Mouse (Mus musculus) MEL (cell line): ENCODE measurements around the gene Stx1a. TPM values are rescaled to one million over a fixed set of nuclear protein-coding genes. Genes with fewer than 3 reads are reported as not detected.

ENCODE experiments used
- DNase-seq: peaks from one replicate; pipeline ENCODE4 v3.0.0; 2011; ENCODE audit warnings: low read depth, low spot score
- H3K27ac ChIP-seq: 2 replicates; pipeline ENCODE4 v1.5.1; 2012; ENCODE audit warnings: low read depth, mild to moderate bottlenecking, control low read depth, low read length, moderate library complexity; ENCODE audit not compliant: control insufficient read depth
- H3K27me3 ChIP-seq, 2 experiments: fragments of 150-350 bp in 1 of 2; sonication (generic) in 1 of 2; 2 replicates each; pipeline ENCODE4 v1.6.1; 2012; ENCODE audit warnings: low read length in 2 of 2, mild to moderate bottlenecking in 2 of 2, improper control_type of control experiment in 1 of 2, moderate library complexity in 1 of 2; ENCODE audit not compliant: insufficient read depth in 2 of 2, control insufficient read depth in 1 of 2
- H3K36me3 ChIP-seq, 2 experiments: 2 replicates each; pipeline ENCODE4 v1.6.1; 2012 to 2014; ENCODE audit warnings: low read length in 2 of 2, improper control_type of control experiment in 1 of 2, inconsistent platforms in 1 of 2, mild to moderate bottlenecking in 1 of 2; ENCODE audit not compliant: insufficient read depth in 2 of 2, control insufficient read depth in 1 of 2
- H3K4me1 ChIP-seq, 2 experiments: fragments of 150-350 bp in 1 of 2; sonication (generic) in 1 of 2; 2 replicates each; pipeline ENCODE4 v1.6.1; 2012; ENCODE audit warnings: low read length in 2 of 2, improper control_type of control experiment in 1 of 2, mild to moderate bottlenecking in 1 of 2; ENCODE audit not compliant: insufficient read depth in 2 of 2, control insufficient read depth in 1 of 2
- H3K4me3 ChIP-seq, 2 experiments: fragments of 150-350 bp in 1 of 2; sonication (generic) in 1 of 2; 2 replicates each; pipeline ENCODE4 v1.5.1; 2012; ENCODE audit warnings: low read depth in 2 of 2, low read length in 2 of 2, mild to moderate bottlenecking in 2 of 2, moderate library complexity in 2 of 2, control low read depth in 1 of 2, improper control_type of control experiment in 1 of 2; ENCODE audit not compliant: control insufficient read depth in 1 of 2, insufficient read depth in 1 of 2
- H3K79me2 ChIP-seq: 2 replicates; pipeline ENCODE4 v1.6.1; 2012; ENCODE audit warnings: mild to moderate bottlenecking, low read length, moderate library complexity; ENCODE audit not compliant: control insufficient read depth, poor library complexity, insufficient read depth
- H3K9ac ChIP-seq: 2 replicates; pipeline ENCODE4 v1.6.1; 2012; ENCODE audit warnings: low read depth, mild to moderate bottlenecking, control low read depth, low read length, moderate library complexity; ENCODE audit not compliant: control insufficient read depth, poor library complexity, severe bottlenecking
- H3K9me3 ChIP-seq: fragments of 150-350 bp; sonication (generic); replicated peaks from 2 replicates; pipeline ENCODE4 v1.6.1; 2012; ENCODE audit warnings: mild to moderate bottlenecking, low read length, improper control_type of control experiment, moderate library complexity; ENCODE audit not compliant: insufficient read depth
- CTCF ChIP-seq, 3 experiments: IDR thresholded peaks in 2 of 3; conservative IDR thresholded peaks in 1 of 3; 2 replicates each; pipeline ENCODE4 v1.5.1; 2011 to 2012; ENCODE audit warnings: low read length in 3 of 3, low read depth in 2 of 3, mild to moderate bottlenecking in 2 of 3, improper control_type of control experiment in 1 of 3, inconsistent platforms in 1 of 3, mixed read lengths in 1 of 3, moderate library complexity in 1 of 3; ENCODE audit not compliant: control insufficient read depth in 1 of 3, insufficient read depth in 1 of 3, poor library complexity in 1 of 3, severe bottlenecking in 1 of 3
- E2F4 ChIP-seq: IDR thresholded peaks from 2 replicates; pipeline ENCODE4 v1.6.1; 2011; ENCODE audit warnings: low read depth, low read length, improper control_type of control experiment, borderline replicate concordance
- ELF1 ChIP-seq: IDR thresholded peaks from 2 replicates; pipeline ENCODE4 v1.6.1; 2014; ENCODE audit warnings: low read depth, mild to moderate bottlenecking, inconsistent platforms, low read length, improper control_type of control experiment, moderate library complexity
- EP300 ChIP-seq, 2 experiments: IDR thresholded peaks; 2 replicates each; pipeline ENCODE4 v1.6.1; 2011; ENCODE audit warnings: improper control_type of control experiment in 2 of 2, low read length in 2 of 2, low read depth in 1 of 2, mild to moderate bottlenecking in 1 of 2
- ETS1 ChIP-seq: IDR thresholded peaks from 2 replicates; pipeline ENCODE4 v1.6.1; 2012; ENCODE audit warnings: low read depth, mild to moderate bottlenecking, inconsistent platforms, low read length, improper control_type of control experiment, moderate library complexity
- GATA1 ChIP-seq: IDR thresholded peaks from 2 replicates; pipeline ENCODE4 v1.6.1; 2011; ENCODE audit warnings: low read depth, low read length, improper control_type of control experiment
- MAX ChIP-seq: IDR thresholded peaks from 2 replicates; pipeline ENCODE4 v1.6.1; 2011; ENCODE audit warnings: low read length, improper control_type of control experiment
- MXI1 ChIP-seq: IDR thresholded peaks from 2 replicates; pipeline ENCODE4 v1.6.1; 2011; ENCODE audit warnings: mild to moderate bottlenecking, low read depth, low read length, improper control_type of control experiment
- MYB ChIP-seq: IDR thresholded peaks from 2 replicates; pipeline ENCODE4 v1.6.1; 2011; ENCODE audit warnings: mild to moderate bottlenecking, low read depth, low read length, improper control_type of control experiment
- MYC ChIP-seq: IDR thresholded peaks from 2 replicates; pipeline ENCODE4 v1.6.1; 2011; ENCODE audit warnings: low read depth, mild to moderate bottlenecking, low read length, improper control_type of control experiment, moderate library complexity
- NELFE ChIP-seq: IDR thresholded peaks from 2 replicates; pipeline ENCODE4 v1.6.1; 2011; ENCODE audit warnings: low read depth, low read length, improper control_type of control experiment
- NRF1 ChIP-seq: IDR thresholded peaks from 2 replicates; pipeline ENCODE4 v1.6.1; 2014; ENCODE audit warnings: low read depth, mild to moderate bottlenecking, inconsistent platforms, low read length, improper control_type of control experiment, moderate library complexity; ENCODE audit not compliant: poor library complexity, insufficient read depth, severe bottlenecking
- POLR2A ChIP-seq, 2 experiments: IDR thresholded peaks; 2 replicates each; pipeline ENCODE4 v1.6.1; 2011 to 2012; ENCODE audit warnings: low read length in 2 of 2, mild to moderate bottlenecking in 2 of 2, control low read depth in 1 of 2, improper control_type of control experiment in 1 of 2, low read depth in 1 of 2, moderate library complexity in 1 of 2; ENCODE audit not compliant: control insufficient read depth in 1 of 2, insufficient read depth in 1 of 2, poor library complexity in 1 of 2
- RAD21 ChIP-seq: IDR thresholded peaks from 2 replicates; pipeline ENCODE4 v1.6.1; 2011; ENCODE audit warnings: mild to moderate bottlenecking, low read depth, low read length, improper control_type of control experiment
- SMC3 ChIP-seq: IDR thresholded peaks from 2 replicates; pipeline ENCODE4 v1.6.1; 2011; ENCODE audit warnings: low read depth, low read length, improper control_type of control experiment
- TAL1 ChIP-seq: IDR thresholded peaks from 2 replicates; pipeline ENCODE4 v1.6.1; 2012; ENCODE audit warnings: mild to moderate bottlenecking, inconsistent platforms, low read length, moderate library complexity, mixed read lengths
- TCF12 ChIP-seq: IDR thresholded peaks from 2 replicates; pipeline ENCODE4 v1.6.1; 2014; ENCODE audit warnings: low read depth, mild to moderate bottlenecking, inconsistent platforms, low read length, improper control_type of control experiment, moderate library complexity
- UBTF ChIP-seq: IDR thresholded peaks from 2 replicates; pipeline ENCODE4 v1.6.1; 2012; ENCODE audit warnings: low read depth, mild to moderate bottlenecking, inconsistent platforms, low read length, improper control_type of control experiment, moderate library complexity, borderline replicate concordance; ENCODE audit not compliant: insufficient read depth
- USF2 ChIP-seq, 2 experiments: IDR thresholded peaks; 2 replicates each; pipeline ENCODE4 v1.6.1; 2011 to 2012; ENCODE audit warnings: improper control_type of control experiment in 2 of 2, low read length in 2 of 2, borderline replicate concordance in 1 of 2, inconsistent platforms in 1 of 2, low read depth in 1 of 2, mild to moderate bottlenecking in 1 of 2; ENCODE audit not compliant: insufficient read depth in 1 of 2
- ZC3H11A ChIP-seq: IDR thresholded peaks from 2 replicates; pipeline ENCODE4 v1.6.1; 2012; ENCODE audit warnings: low read depth, mild to moderate bottlenecking, inconsistent platforms, low read length, improper control_type of control experiment
- ZKSCAN1 ChIP-seq: IDR thresholded peaks from 2 replicates; pipeline ENCODE4 v1.6.1; 2012; ENCODE audit warnings: low read depth, mild to moderate bottlenecking, inconsistent platforms, low read length, improper control_type of control experiment, moderate library complexity
- ZNF384 ChIP-seq: IDR thresholded peaks from 2 replicates; pipeline ENCODE4 v1.6.1; 2012; ENCODE audit warnings: low read depth, mild to moderate bottlenecking, inconsistent platforms, low read length, improper control_type of control experiment
- polyA plus RNA-seq, 2 experiments: library from polyadenylated mRNA; stranded (reverse) in 1 of 2; unstranded in 1 of 2; fragments of >175 nt in 1 of 2; fragments of >200 nt in 1 of 2; gene quantifications; 2 replicates each; pipeline versions ENCODE4 v1.2.1 to v1.2.4; 2012; ENCODE audit warnings: low replicate concordance in 2 of 2, low read depth in 1 of 2; ENCODE audit not compliant: insufficient read length in 2 of 2, insufficient read depth in 1 of 2, missing spikeins in 1 of 2
- total RNA-seq: library from RNA; depleted of rRNA; stranded (reverse); fragments of 300-350 nt; gene quantifications from 2 replicates; pipeline ENCODE4 v1.2.3, GENCODE M21; 2012

Stx1a gene
- total and polyA plus RNA-seq, 3 experiments, result 3.3 to 6.0 TPM; not detected in 1

- TF ChIP-seq GATA1, result peak; percentile 46; the same call in 1 of the 2 replicates
- TF ChIP-seq ZC3H11A, result no peak
- no peak for TF ChIP-seq CTCF (IDR thresholded peaks at IDR 0.05 in 2 of 3, conservative IDR thresholded peaks at IDR 0.05 in 1 of 3; ENCODE audit: control insufficient read depth in 1 of 3, insufficient read depth in 1 of 3, low read depth in 2 of 3, low read length in 3 of 3, poor library complexity in 1 of 3, severe bottlenecking in 1 of 3)
- TF ChIP-seq USF2 (IDR thresholded peaks at IDR 0.05; ENCODE audit: borderline replicate concordance in 1 of 2, insufficient read depth in 1 of 2, low read depth in 1 of 2, low read length in 2 of 2), result no peak
- TF ChIP-seq NELFE, result no peak
- peak; percentile 27; the same call in 1 of the 2 replicates for TF ChIP-seq TAL1
- peak; percentile 63 for TF ChIP-seq MYB
- no peak for TF ChIP-seq POLR2A (IDR thresholded peaks at IDR 0.05; ENCODE audit: control insufficient read depth in 1 of 2, insufficient read depth in 1 of 2, low read depth in 1 of 2, low read length in 2 of 2, poor library complexity in 1 of 2)
- TF ChIP-seq MXI1, result no peak
- no peak for TF ChIP-seq ELF1
- peak; percentile 34; the same call in 1 of the 2 replicates for TF ChIP-seq TCF12
- TF ChIP-seq NRF1, result no peak
- no peak for TF ChIP-seq RAD21
- TF ChIP-seq ZNF384, result no peak
- TF ChIP-seq EP300 (IDR thresholded peaks at IDR 0.05; ENCODE audit: low read depth in 1 of 2, low read length in 2 of 2), result peak in 1 of 2 experiments; percentile 77; a peak in 2 of 4 replicates
- 0 out of 2 replicates have a peak, but pooled peaks have one; percentile 17 for TF ChIP-seq MYC
- TF ChIP-seq UBTF, result no peak
- no peak for TF ChIP-seq SMC3
- no peak for TF ChIP-seq ZKSCAN1
- TF ChIP-seq MAX, result 0 out of 2 replicates have a peak, but pooled peaks have one; percentile 19
- no peak for TF ChIP-seq E2F4
- no peak for TF ChIP-seq ETS1
- peaks cover 13 to 43% of the 10 kb centered on the region in 2 experiments for H3K4me1 ChIP-seq
- peaks cover 0 to 30% of the 10 kb centered on the region in 2 experiments; a peak in 2 of 4 replicates for H3K36me3 ChIP-seq
- no peaks in the 10 kb centered on the region for H3K9me3 ChIP-seq
- peak overlapping the region; percentile 18; the same call in 1 of the 2 replicates for H3K27ac ChIP-seq
- no peak overlapping the region for H3K9ac ChIP-seq
- H3K79me2 ChIP-seq, result 0 out of 2 replicates have a peak, but pooled peaks cover 2% of the 10 kb centered on the region
- peak; percentile 47 for DNase-seq
- no peaks in the 10 kb centered on the region for H3K27me3 ChIP-seq
- H3K4me3 ChIP-seq, result no peak overlapping the region
These were observed 45.4 kb upstream of the Stx1a start for GRCm38 (mm10) chr5:134977837-134978236.
